Mouse (Mus musculus) heart, postnatal 25 days (tissue): Measurements from ENCODE around the gene Armh3. TPM values are rescaled to one million over a fixed set of nuclear protein-coding genes. Genes with fewer than 3 reads are reported as not detected.
"Not testable (repeated sequence)": the region's sequence is repeated elsewhere in the genome, so short reads cannot be mapped to it uniquely, and the experiment has no call there.

Experiments used
- DNase-seq: peaks from one replicate; pipeline ENCODE4 v3.0.0; 2022; ENCODE audit warnings: low spot score
- intact Hi-C: fragments of 180-260 bp; cut with DNase I; formaldehyde crosslinking; loops from one replicate; pipeline ENCODE4 v1.15.1; 2025
- total RNA-seq, 2 experiments: library from RNA; stranded (reverse); gene quantifications; 2 replicates each; pipeline ENCODE4 v1.2.3; 2021

Gene Armh3
- total RNA-seq, 2 experiments from 2014 or later = 14.8 to 16.0 TPM

GRCm38 (mm10) chr19:45998694-45999217, 468 bp upstream of the Armh3 start:
- intact Hi-C loops = loop anchor here (5.0 kb wide), 1 partner anchor 39 kb away; no protein-coding TSS in a partner anchor
- no peak for DNase-seq

GRCm38 (mm10) chr19:45997365-45997764, 923 bp downstream of the Armh3 start:
- intact Hi-C loops = loop anchor here (5.0 kb wide), 1 partner anchor 40 kb away; no protein-coding TSS in a partner anchor

GRCm38 (mm10) chr19:45993981-45994737, 4.1 kb downstream of the Armh3 start:
- no peak for DNase-seq
- intact Hi-C loops = no loop called here

More at GRCm38 (mm10) chr19:45997365-45997764, 923 bp downstream of the Armh3 start:
- no peak for DNase-seq

GRCm38 (mm10) chr19:45993441-45993840, 4.8 kb downstream of the Armh3 start:
- intact Hi-C loops, DNase-seq: not testable (repeated sequence)

GRCm38 (mm10) chr19:45991171-45991570, 7.1 kb downstream of the Armh3 start:
- no peak for DNase-seq
- intact Hi-C loops = no loop called here

GRCm38 (mm10) chr19:45988238-45988637, 10.1 kb downstream of the Armh3 start:
- no peak for DNase-seq
- intact Hi-C loops = no loop called here

GRCm38 (mm10) chr19:45984379-45984778, 13.9 kb downstream of the Armh3 start:
- intact Hi-C loops = no loop called here
- no peak for DNase-seq

GRCm38 (mm10) chr19:45960770-45961169, 37.5 kb downstream of the Armh3 start:
- intact Hi-C loops = no loop called here
- no peak for DNase-seq

GRCm38 (mm10) chr19:45956736-45957135, 41.6 kb downstream of the Armh3 start:
- DNase-seq = no peak
- intact Hi-C loops = no loop called here

- no peak for DNase-seq
- intact Hi-C loops = loop anchor here (2.0 to 5.0 kb wide), 3 partner anchors 59 to 140 kb away; no protein-coding TSS in a partner anchor
Measured at GRCm38 (mm10) chr19:45953286-45953685, 45.0 kb downstream of the Armh3 start.

- intact Hi-C loops = no loop called here
- DNase-seq = no peak
Measured at GRCm38 (mm10) chr19:45949236-45949635, 49.1 kb downstream of the Armh3 start.

- no peak for DNase-seq
- intact Hi-C loops = no loop called here
Measured at GRCm38 (mm10) chr19:45947764-45948163, 50.5 kb downstream of the Armh3 start.

- intact Hi-C loops = no loop called here
- no peak for DNase-seq
Measured at GRCm38 (mm10) chr19:45947286-45947685, 51.0 kb downstream of the Armh3 start.

- intact Hi-C loops = no loop called here
- no peak for DNase-seq
Measured at GRCm38 (mm10) chr19:45946541-45946940, 51.7 kb downstream of the Armh3 start.

- no peak for DNase-seq
- intact Hi-C loops = no loop called here
Measured at GRCm38 (mm10) chr19:45945986-45946385, 52.3 kb downstream of the Armh3 start.

- DNase-seq = no peak
- intact Hi-C loops = no loop called here
Measured at GRCm38 (mm10) chr19:45943758-45944157, 54.5 kb downstream of the Armh3 start.

- intact Hi-C loops = no loop called here
Measured at GRCm38 (mm10) chr19:45938064-45938463, 60.2 kb downstream of the Armh3 start.

GRCm38 (mm10) chr19:45937530-45937929, 60.8 kb downstream of the Armh3 start:
- intact Hi-C loops = no loop called here
- no peak for DNase-seq

More at GRCm38 (mm10) chr19:45938064-45938463, 60.2 kb downstream of the Armh3 start:
- no peak for DNase-seq

GRCm38 (mm10) chr19:45927236-45927635, 71.1 kb downstream of the Armh3 start:
- intact Hi-C loops = no loop called here
- DNase-seq = no peak

- intact Hi-C loops = no loop called here
- DNase-seq = no peak
Measured at GRCm38 (mm10) chr19:45926342-45926741, 71.9 kb downstream of the Armh3 start.

GRCm38 (mm10) chr19:45920299-45921090, 77.8 kb downstream of the Armh3 start:
- DNase-seq = no peak
- intact Hi-C loops = no loop called here
